Comparison of ENCODE assay signal across 7 mouse cellular contexts in genomic region chr7:6126690-6127448, GRCm38 (mm10). TPM values are rescaled to one million over a fixed set of nuclear protein-coding genes. Genes with fewer than 3 reads are reported as not detected.
A peak's percentile ranks its signal among the peaks of the same experiment; 100 is the strongest.
DNase-seq lines count a peak whose midpoint lies in the region; ATAC-seq lines count a peak whose summit lies in the region.

No protein-coding gene starts in this region.

- no peak overlapping the region for H3K27ac ChIP-seq in limb, embryonic 10.5 days
- H3K27ac ChIP-seq in midbrain, embryonic 14.5 days (replicated peaks; ENCODE audit: low read depth, low read length): peak overlapping the region; percentile 65

- no peaks in the 10 kb centered on the region for H3K27me3 ChIP-seq in limb, embryonic 10.5 days (ENCODE audit: low read depth, poor library complexity, severe bottlenecking)
- no peaks in the 10 kb centered on the region for H3K27me3 ChIP-seq in midbrain, embryonic 14.5 days (ENCODE audit: control insufficient read depth, insufficient read depth, low read length)

- ATAC-seq in midbrain, embryonic 14.5 days (ENCODE audit: low FRiP score, low TSS enrichment): peak; percentile 53

- H3K4me3 ChIP-seq in limb, embryonic 10.5 days: no peak overlapping the region
- H3K4me3 ChIP-seq in midbrain, embryonic 14.5 days (replicated peaks; ENCODE audit: low read depth, low read length): no peak overlapping the region

- peaks cover 8% of the 10 kb centered on the region for H3K36me3 ChIP-seq in limb, embryonic 10.5 days
- peaks cover 6% of the 10 kb centered on the region for H3K36me3 ChIP-seq in midbrain, embryonic 14.5 days (ENCODE audit: control insufficient read depth, insufficient read depth, low read length)

- H3K4me2 ChIP-seq in midbrain, embryonic 14.5 days (ENCODE audit: low read length): no peak overlapping the region

- no peaks in the 10 kb centered on the region for H3K9me3 ChIP-seq in limb, embryonic 10.5 days (replicated peaks)
- 0 out of 2 replicates have a peak, but pooled peaks cover 1% of the 10 kb centered on the region for H3K9me3 ChIP-seq in midbrain, embryonic 14.5 days (ENCODE audit: control insufficient read depth, low read length)

- 39% methylated on average over 7 of the region's 7 CpGs for WGBS in limb, embryonic 10.5 days
- WGBS in midbrain, embryonic 14.5 days: 37% methylated on average over 7 of the region's 7 CpGs

- peak overlapping the region; percentile 2; the same call in 1 of the 2 replicates for H3K9ac ChIP-seq in midbrain, embryonic 14.5 days (replicated peaks; ENCODE audit: low read length)

- peak; percentile 80 for DNase-seq in adrenal gland, adult 2 months
- DNase-seq in embryo, embryonic 11.5 days (ENCODE audit: low read depth, low spot score): peak; percentile 68
- peak; percentile 94 for DNase-seq in heart, adult 11 months
- DNase-seq in kidney, adult 18-20 months: peak; percentile 85
- DNase-seq in limb, embryonic 10.5 days (ENCODE audit: low spot score): peak; percentile 63
- peak; percentile 91 for DNase-seq in midbrain, embryonic 14.5 days
- DNase-seq in spleen, adult 12 weeks (ENCODE audit: low spot score): peak; percentile 39

- no peaks in the 10 kb centered on the region for H3K4me1 ChIP-seq in limb, embryonic 10.5 days
- no peaks in the 10 kb centered on the region for H3K4me1 ChIP-seq in midbrain, embryonic 14.5 days (ENCODE audit: control insufficient read depth, insufficient read depth, low read length)

RNA-seq across cellular contexts. Expression of gene Zfp787, which starts 28.9 kb away (rescaled TPM):
- 10 to 100 TPM; 41.8 to 41.9 TPM for total RNA-seq in adrenal gland, adult 2 months (2021)
- 73.8 and 87.1 TPM in 2 replicates for polyA plus RNA-seq in adrenal gland, adult 2 months (2012; rRNA removed)
- polyA plus RNA-seq in limb, embryonic 10.5 days (2016; fragmentation: Nextera tagmentation; extraction: Ambion mirVana): 29.8 and 32.4 TPM in 2 replicates
- polyA plus RNA-seq in midbrain, embryonic 14.5 days (2014; fragmentation: Nextera tagmentation; extraction: Ambion mirVana): 12.0 and 19.1 TPM in 2 replicates

RNA-seq across cellular contexts. Expression of gene Zfp444, which starts 45.2 kb away (rescaled TPM):
- total RNA-seq in adrenal gland, adult 2 months (2021): 10 to 100 TPM; 22.5 to 31.1 TPM
- 50.7 and 61.8 TPM in 2 replicates for polyA plus RNA-seq in adrenal gland, adult 2 months (2012; rRNA removed)
- 85.6 and 88.3 TPM in 2 replicates for polyA plus RNA-seq in limb, embryonic 10.5 days (2016; fragmentation: Nextera tagmentation; extraction: Ambion mirVana)
- polyA plus RNA-seq in midbrain, embryonic 14.5 days (2014; fragmentation: Nextera tagmentation; extraction: Ambion mirVana): 82.8 and 94.7 TPM in 2 replicates

Comparison
In these comparisons a context has a peak if more than half of its experiments do, and no peak if none do; other contexts are left out.
1. DNase-seq: peak in every context shown above with its lines; median percentile 94 in heart, adult 11 months; 91 in midbrain, embryonic 14.5 days; 85 in kidney, adult 18-20 months; 80 in adrenal gland, adult 2 months; 68 in embryo, embryonic 11.5 days; 63 in limb, embryonic 10.5 days; 39 in spleen, adult 12 weeks.